Mouse (Mus musculus) MEL (cell line): Measurements from ENCODE around the gene Arih2. TPM values are rescaled to one million over a fixed set of nuclear protein-coding genes. Genes with fewer than 3 reads are reported as not detected.
A peak's percentile ranks its signal among the peaks of the same experiment; 100 is the strongest.

Source experiments
- DNase-seq: peaks from one replicate; pipeline ENCODE4 v3.0.0; 2011; ENCODE audit warnings: low read depth, low spot score
- H3K27ac ChIP-seq: 2 replicates; pipeline ENCODE4 v1.5.1; 2012; ENCODE audit warnings: low read depth, mild to moderate bottlenecking, control low read depth, low read length, moderate library complexity; ENCODE audit not compliant: control insufficient read depth
- H3K27me3 ChIP-seq, 2 experiments: fragments of 150-350 bp in 1 of 2; sonication (generic) in 1 of 2; 2 replicates each; pipeline ENCODE4 v1.6.1; 2012; ENCODE audit warnings: low read length in 2 of 2, mild to moderate bottlenecking in 2 of 2, improper control_type of control experiment in 1 of 2, moderate library complexity in 1 of 2; ENCODE audit not compliant: insufficient read depth in 2 of 2, control insufficient read depth in 1 of 2
- H3K36me3 ChIP-seq, 2 experiments: 2 replicates each; pipeline ENCODE4 v1.6.1; 2012 to 2014; ENCODE audit warnings: low read length in 2 of 2, improper control_type of control experiment in 1 of 2, inconsistent platforms in 1 of 2, mild to moderate bottlenecking in 1 of 2; ENCODE audit not compliant: insufficient read depth in 2 of 2, control insufficient read depth in 1 of 2
- H3K4me1 ChIP-seq, 2 experiments: fragments of 150-350 bp in 1 of 2; sonication (generic) in 1 of 2; 2 replicates each; pipeline ENCODE4 v1.6.1; 2012; ENCODE audit warnings: low read length in 2 of 2, improper control_type of control experiment in 1 of 2, mild to moderate bottlenecking in 1 of 2; ENCODE audit not compliant: insufficient read depth in 2 of 2, control insufficient read depth in 1 of 2
- H3K4me3 ChIP-seq, 2 experiments: fragments of 150-350 bp in 1 of 2; sonication (generic) in 1 of 2; 2 replicates each; pipeline ENCODE4 v1.5.1; 2012; ENCODE audit warnings: low read depth in 2 of 2, low read length in 2 of 2, mild to moderate bottlenecking in 2 of 2, moderate library complexity in 2 of 2, control low read depth in 1 of 2, improper control_type of control experiment in 1 of 2; ENCODE audit not compliant: control insufficient read depth in 1 of 2, insufficient read depth in 1 of 2
- H3K79me2 ChIP-seq: 2 replicates; pipeline ENCODE4 v1.6.1; 2012; ENCODE audit warnings: mild to moderate bottlenecking, low read length, moderate library complexity; ENCODE audit not compliant: control insufficient read depth, poor library complexity, insufficient read depth
- H3K9ac ChIP-seq: 2 replicates; pipeline ENCODE4 v1.6.1; 2012; ENCODE audit warnings: low read depth, mild to moderate bottlenecking, control low read depth, low read length, moderate library complexity; ENCODE audit not compliant: control insufficient read depth, poor library complexity, severe bottlenecking
- H3K9me3 ChIP-seq: fragments of 150-350 bp; sonication (generic); replicated peaks from 2 replicates; pipeline ENCODE4 v1.6.1; 2012; ENCODE audit warnings: mild to moderate bottlenecking, low read length, improper control_type of control experiment, moderate library complexity; ENCODE audit not compliant: insufficient read depth
- BHLHE40 ChIP-seq: IDR thresholded peaks from 2 replicates; pipeline ENCODE4 v1.6.1; 2012; ENCODE audit warnings: low read depth, mild to moderate bottlenecking, inconsistent platforms, low read length, improper control_type of control experiment, borderline replicate concordance
- CHD1 ChIP-seq: IDR thresholded peaks from 2 replicates; pipeline ENCODE4 v1.6.1; 2012; ENCODE audit warnings: low read depth, mild to moderate bottlenecking, inconsistent platforms, low read length, improper control_type of control experiment
- CTCF ChIP-seq, 3 experiments: IDR thresholded peaks in 2 of 3; conservative IDR thresholded peaks in 1 of 3; 2 replicates each; pipeline ENCODE4 v1.5.1; 2011 to 2012; ENCODE audit warnings: low read length in 3 of 3, low read depth in 2 of 3, mild to moderate bottlenecking in 2 of 3, improper control_type of control experiment in 1 of 3, inconsistent platforms in 1 of 3, mixed read lengths in 1 of 3, moderate library complexity in 1 of 3; ENCODE audit not compliant: control insufficient read depth in 1 of 3, insufficient read depth in 1 of 3, poor library complexity in 1 of 3, severe bottlenecking in 1 of 3
- ELF1 ChIP-seq: IDR thresholded peaks from 2 replicates; pipeline ENCODE4 v1.6.1; 2014; ENCODE audit warnings: low read depth, mild to moderate bottlenecking, inconsistent platforms, low read length, improper control_type of control experiment, moderate library complexity
- GABPA ChIP-seq: IDR thresholded peaks from 2 replicates; pipeline ENCODE4 v1.6.1; 2012; ENCODE audit warnings: low read depth, mild to moderate bottlenecking, inconsistent platforms, low read length, improper control_type of control experiment, moderate library complexity
- GATA1 ChIP-seq: IDR thresholded peaks from 2 replicates; pipeline ENCODE4 v1.6.1; 2011; ENCODE audit warnings: low read depth, low read length, improper control_type of control experiment
- HCFC1 ChIP-seq: IDR thresholded peaks from 2 replicates; pipeline ENCODE4 v1.6.1; 2012; ENCODE audit warnings: low read depth, mild to moderate bottlenecking, inconsistent platforms, low read length, improper control_type of control experiment, moderate library complexity
- JUND ChIP-seq: IDR thresholded peaks from 2 replicates; pipeline ENCODE4 v1.6.1; 2011; ENCODE audit warnings: low read depth, mild to moderate bottlenecking, improper control_type of control experiment, low read length
- MAFK ChIP-seq: IDR thresholded peaks from 2 replicates; pipeline ENCODE4 v1.6.1; 2011; ENCODE audit warnings: low read depth, mild to moderate bottlenecking, low read length, improper control_type of control experiment, borderline replicate concordance
- MEF2A ChIP-seq: IDR thresholded peaks from 2 replicates; pipeline ENCODE4 v1.6.1; 2014; ENCODE audit warnings: low read depth, mild to moderate bottlenecking, inconsistent platforms, low read length, improper control_type of control experiment; ENCODE audit not compliant: poor library complexity, insufficient replicate concordance, severe bottlenecking; ENCODE audit errors: extremely low read depth
- MYC ChIP-seq: IDR thresholded peaks from 2 replicates; pipeline ENCODE4 v1.6.1; 2011; ENCODE audit warnings: low read depth, mild to moderate bottlenecking, low read length, improper control_type of control experiment, moderate library complexity
- POLR2AphosphoS2 ChIP-seq: IDR thresholded peaks from 2 replicates; pipeline ENCODE4 v1.6.1; 2011; ENCODE audit warnings: low read length, improper control_type of control experiment
- POLR2AphosphoS5 ChIP-seq: IDR thresholded peaks from 2 replicates; pipeline ENCODE4 v1.6.1; 2012; ENCODE audit warnings: low read depth, borderline replicate concordance, mild to moderate bottlenecking, inconsistent platforms, low read length, moderate library complexity, mixed read lengths
- RAD21 ChIP-seq: IDR thresholded peaks from 2 replicates; pipeline ENCODE4 v1.6.1; 2011; ENCODE audit warnings: mild to moderate bottlenecking, low read depth, low read length, improper control_type of control experiment
- RCOR1 ChIP-seq: IDR thresholded peaks from 2 replicates; pipeline ENCODE4 v1.6.1; 2012; ENCODE audit warnings: low read depth, mild to moderate bottlenecking, inconsistent platforms, low read length, improper control_type of control experiment
- SMC3 ChIP-seq: IDR thresholded peaks from 2 replicates; pipeline ENCODE4 v1.6.1; 2011; ENCODE audit warnings: low read depth, low read length, improper control_type of control experiment
- TBP ChIP-seq: IDR thresholded peaks from 2 replicates; pipeline ENCODE4 v1.8.0; 2011; ENCODE audit warnings: low read depth, low read length, improper control_type of control experiment
- TCF12 ChIP-seq: IDR thresholded peaks from 2 replicates; pipeline ENCODE4 v1.6.1; 2014; ENCODE audit warnings: low read depth, mild to moderate bottlenecking, inconsistent platforms, low read length, improper control_type of control experiment, moderate library complexity
- USF2 ChIP-seq, 2 experiments: IDR thresholded peaks; 2 replicates each; pipeline ENCODE4 v1.6.1; 2011 to 2012; ENCODE audit warnings: improper control_type of control experiment in 2 of 2, low read length in 2 of 2, borderline replicate concordance in 1 of 2, inconsistent platforms in 1 of 2, low read depth in 1 of 2, mild to moderate bottlenecking in 1 of 2; ENCODE audit not compliant: insufficient read depth in 1 of 2
- ZKSCAN1 ChIP-seq: IDR thresholded peaks from 2 replicates; pipeline ENCODE4 v1.6.1; 2012; ENCODE audit warnings: low read depth, mild to moderate bottlenecking, inconsistent platforms, low read length, improper control_type of control experiment, moderate library complexity
- ZMIZ1 ChIP-seq: IDR thresholded peaks from 2 replicates; pipeline ENCODE4 v1.6.1; 2012; ENCODE audit warnings: low read depth, mild to moderate bottlenecking, inconsistent platforms, low read length, improper control_type of control experiment, moderate library complexity
- ZNF384 ChIP-seq: IDR thresholded peaks from 2 replicates; pipeline ENCODE4 v1.6.1; 2012; ENCODE audit warnings: low read depth, mild to moderate bottlenecking, inconsistent platforms, low read length, improper control_type of control experiment
- polyA plus RNA-seq, 2 experiments: library from polyadenylated mRNA; stranded (reverse) in 1 of 2; unstranded in 1 of 2; fragments of >175 nt in 1 of 2; fragments of >200 nt in 1 of 2; gene quantifications; 2 replicates each; pipeline versions ENCODE4 v1.2.1 to v1.2.4; 2012; ENCODE audit warnings: low replicate concordance in 2 of 2, low read depth in 1 of 2; ENCODE audit not compliant: insufficient read length in 2 of 2, insufficient read depth in 1 of 2, missing spikeins in 1 of 2
- total RNA-seq: library from RNA; depleted of rRNA; stranded (reverse); fragments of 300-350 nt; gene quantifications from 2 replicates; pipeline ENCODE4 v1.2.3, GENCODE M21; 2012; rRNA removed

Gene Arih2
- total and polyA plus RNA-seq, 3 experiments, result 59.6 to 66.5 TPM; not detected in 1

- no peak for TF ChIP-seq RAD21
- peak; percentile 44; the same call in 1 of the 2 replicates for TF ChIP-seq GATA1
- no peak for TF ChIP-seq MEF2A
- peak; percentile 80 for TF ChIP-seq HCFC1
- TF ChIP-seq CHD1, result no peak
- peak in 1 of 2 experiments; percentile 14; a peak in 1 of 4 replicates for TF ChIP-seq USF2 (IDR thresholded peaks at IDR 0.05; ENCODE audit: borderline replicate concordance in 1 of 2, insufficient read depth in 1 of 2, low read depth in 1 of 2, low read length in 2 of 2)
- peak; percentile 99 for TF ChIP-seq MYC
- peak; percentile 98 for TF ChIP-seq POLR2AphosphoS2
- no peak for TF ChIP-seq GABPA
- 0 out of 2 replicates have a peak, but pooled peaks have one; percentile 4 for TF ChIP-seq SMC3
- peak; percentile 51 for TF ChIP-seq TCF12
- no peak for TF ChIP-seq JUND
- TF ChIP-seq TBP, result peak; percentile 81
- no peak for TF ChIP-seq CTCF (IDR thresholded peaks at IDR 0.05 in 2 of 3, conservative IDR thresholded peaks at IDR 0.05 in 1 of 3; ENCODE audit: control insufficient read depth in 1 of 3, insufficient read depth in 1 of 3, low read depth in 2 of 3, low read length in 3 of 3, poor library complexity in 1 of 3, severe bottlenecking in 1 of 3)
- TF ChIP-seq ZNF384, result no peak
- TF ChIP-seq MAFK, result no peak
- TF ChIP-seq RCOR1, result no peak
- peak; percentile 63; the same call in 1 of the 2 replicates for TF ChIP-seq BHLHE40
- peak; percentile 42; the same call in 1 of the 2 replicates for TF ChIP-seq ELF1
Observed at GRCm38 (mm10) chr9:108560227-108560841, 88.9 kb downstream of the Arih2 start, which contains the start of gene Impdh2 (continued).

GRCm38 (mm10) chr9:108559169-108559568 is 90.0 kb downstream of the Arih2 start:
- no peak overlapping the region for H3K4me3 ChIP-seq
- TF ChIP-seq ZMIZ1 (no peak), TBP (no peak), CTCF (IDR thresholded peaks at IDR 0.05 in 2 of 3, conservative IDR thresholded peaks at IDR 0.05 in 1 of 3; ENCODE audit: control insufficient read depth in 1 of 3, insufficient read depth in 1 of 3, low read depth in 2 of 3, low read length in 3 of 3, poor library complexity in 1 of 3, severe bottlenecking in 1 of 3) (no peak), USF2 (IDR thresholded peaks at IDR 0.05; ENCODE audit: borderline replicate concordance in 1 of 2, insufficient read depth in 1 of 2, low read depth in 1 of 2, low read length in 2 of 2) (no peak), GATA1 (no peak), POLR2AphosphoS5 (no peak), ZKSCAN1 (no peak), MAFK (no peak)
- H3K36me3 ChIP-seq, result peaks cover 24 to 30% of the 10 kb centered on the region in 2 experiments
- peaks cover 20% of the 10 kb centered on the region for H3K79me2 ChIP-seq
- H3K9me3 ChIP-seq, result no peaks in the 10 kb centered on the region
- DNase-seq, result no peak
- H3K27me3 ChIP-seq, result no peaks in the 10 kb centered on the region
- no peak overlapping the region for H3K9ac ChIP-seq
- H3K27ac ChIP-seq, result no peak overlapping the region
- H3K4me1 ChIP-seq, result peaks cover 0 to 24% of the 10 kb centered on the region in 2 experiments; a peak in 3 of 4 replicates

Other genes starting within 250 kb of the Arih2 start
- gene Ccdc36, start 220.9 kb downstream of the Arih2 start, total RNA-seq, result not detected in 2 replicates
- not detected for gene Ccdc36, start 220.9 kb downstream of the Arih2 start, polyA plus RNA-seq
- gene BC048562, start 212.9 kb downstream of the Arih2 start, total RNA-seq, result not detected in 2 replicates
- gene BC048562, start 212.9 kb downstream of the Arih2 start, polyA plus RNA-seq, result not detected
- 18.3 and 23.1 TPM in 2 replicates for gene Ccdc71, start 188.9 kb downstream of the Arih2 start, total RNA-seq
- 10 to 100 TPM in 1 of 2 experiments, not detected in 1; 39.9 TPM for gene Ccdc71, start 188.9 kb downstream of the Arih2 start, polyA plus RNA-seq
- 48.0 and 71.9 TPM in 2 replicates for gene Klhdc8b, start 187.8 kb downstream of the Arih2 start, total RNA-seq
- 10 to 100 TPM; 57.3 to 77.2 TPM for gene Klhdc8b, start 187.8 kb downstream of the Arih2 start, polyA plus RNA-seq
- 0.56 and 0.58 TPM in 2 replicates for gene Lamb2, start 169.7 kb downstream of the Arih2 start, total RNA-seq
- under 1 TPM in 1 of 2 experiments, not detected in 1; 0.84 TPM for gene Lamb2, start 169.7 kb downstream of the Arih2 start, polyA plus RNA-seq
- 69.0 and 76.1 TPM in 2 replicates for gene Usp19, start 158.8 kb downstream of the Arih2 start, total RNA-seq
- 100 to 1,000 TPM in 1 of 2 experiments, not detected in 1; 162 TPM for gene Usp19, start 158.8 kb downstream of the Arih2 start, polyA plus RNA-seq
- 267 and 286 TPM in 2 replicates for gene Qars, start 141.7 kb downstream of the Arih2 start, total RNA-seq
- 100 to 1,000 TPM in 1 of 2 experiments, not detected in 1; 407 TPM for gene Qars, start 141.7 kb downstream of the Arih2 start, polyA plus RNA-seq
- gene Qrich1, start 132.6 kb downstream of the Arih2 start, total RNA-seq, result 122 and 126 TPM in 2 replicates
- gene Qrich1, start 132.6 kb downstream of the Arih2 start, polyA plus RNA-seq, result 100 to 1,000 TPM in 1 of 2 experiments, 10 to 100 TPM in 1; 84.5 to 161 TPM
- gene Impdh2, start 89.1 kb downstream of the Arih2 start, total RNA-seq, result 488 and 550 TPM in 2 replicates
- 100 to 1,000 TPM in 1 of 2 experiments, not detected in 1; 519 TPM for gene Impdh2, start 89.1 kb downstream of the Arih2 start, polyA plus RNA-seq
- gene Ndufaf3, start 82.0 kb downstream of the Arih2 start, total RNA-seq, result 38.0 and 42.7 TPM in 2 replicates
- 10 to 100 TPM in 1 of 2 experiments, not detected in 1; 66.8 TPM for gene Ndufaf3, start 82.0 kb downstream of the Arih2 start, polyA plus RNA-seq
- gene Dalrd3, start 79.5 kb downstream of the Arih2 start, total RNA-seq, result 64.9 and 85.8 TPM in 2 replicates
- gene Dalrd3, start 79.5 kb downstream of the Arih2 start, polyA plus RNA-seq, result 100 to 1,000 TPM in 1 of 2 experiments, not detected in 1; 126 TPM
- 43.2 and 43.5 TPM in 2 replicates for gene Wdr6, start 70.6 kb downstream of the Arih2 start, total RNA-seq
- gene Wdr6, start 70.6 kb downstream of the Arih2 start, polyA plus RNA-seq, result 10 to 100 TPM in 1 of 2 experiments, not detected in 1; 44.9 TPM
- 0.08 and 0.10 TPM in 2 replicates for gene P4htm, start 51.7 kb downstream of the Arih2 start, total RNA-seq
- under 1 TPM in 1 of 2 experiments, not detected in 1; 0.22 TPM for gene P4htm, start 51.7 kb downstream of the Arih2 start, polyA plus RNA-seq
- 15.6 and 19.3 TPM in 2 replicates for gene Slc25a20, start 12.7 kb upstream of the Arih2 start, total RNA-seq
- gene Slc25a20, start 12.7 kb upstream of the Arih2 start, polyA plus RNA-seq, result 10 to 100 TPM in 1 of 2 experiments, not detected in 1; 24.1 TPM
- gene Prkar2a, start 39.9 kb upstream of the Arih2 start, total RNA-seq, result 18.9 and 22.4 TPM in 2 replicates
- 100 to 1,000 TPM in 1 of 2 experiments, 10 to 100 TPM in 1; 87.9 to 230 TPM for gene Prkar2a, start 39.9 kb upstream of the Arih2 start, polyA plus RNA-seq
- 21.3 and 25.1 TPM in 2 replicates for gene Ip6k2, start 134.4 kb upstream of the Arih2 start, total RNA-seq
- 10 to 100 TPM in 1 of 2 experiments, not detected in 1; 33.7 TPM for gene Ip6k2, start 134.4 kb upstream of the Arih2 start, polyA plus RNA-seq
- gene Nckipsd, start 159.0 kb upstream of the Arih2 start, total RNA-seq, result 3.9 and 6.6 TPM in 2 replicates
- gene Nckipsd, start 159.0 kb upstream of the Arih2 start, polyA plus RNA-seq, result 10 to 100 TPM in 1 of 2 experiments, not detected in 1; 10.3 TPM
- gene Celsr3, start 176.9 kb upstream of the Arih2 start, total RNA-seq, result 0.12 TPM in 1 of 2 replicates, not detected in the other
- under 1 TPM in 1 of 2 experiments, not detected in 1; 0.03 TPM for gene Celsr3, start 176.9 kb upstream of the Arih2 start, polyA plus RNA-seq
- 8.0 and 8.7 TPM in 2 replicates for gene Slc26a6, start 203.9 kb upstream of the Arih2 start, total RNA-seq
- gene Slc26a6, start 203.9 kb upstream of the Arih2 start, polyA plus RNA-seq, result 10 to 100 TPM in 1 of 2 experiments, not detected in 1; 13.2 TPM